Mouse (Mus musculus): ENCODE results near the gene March9.

Gene March9

DNA sequence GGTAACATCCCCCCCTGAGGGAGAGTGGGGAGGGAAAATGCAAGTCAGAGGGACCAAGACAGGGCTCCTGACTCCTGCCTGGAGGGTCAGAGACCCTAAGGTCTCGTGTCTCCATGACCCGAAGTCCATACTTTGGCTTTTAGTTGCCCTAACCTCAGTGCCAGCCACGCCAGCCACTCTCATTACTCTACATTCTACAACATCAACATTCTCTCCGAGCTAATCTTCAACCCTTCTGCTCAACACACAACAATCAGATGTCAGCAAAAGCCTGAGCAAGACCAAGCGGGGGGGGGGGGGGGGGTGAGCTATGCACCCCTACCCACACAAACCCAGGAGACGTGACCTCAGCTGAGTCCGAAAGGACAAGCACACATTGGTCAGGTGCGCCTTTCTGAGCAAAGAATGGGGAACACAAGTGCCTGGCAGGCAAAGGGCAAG lies 26.7 kb downstream of the March9 start:
- no peak for DNase-seq (ENCODE audit: low spot score in 2 of 2)

DNA sequence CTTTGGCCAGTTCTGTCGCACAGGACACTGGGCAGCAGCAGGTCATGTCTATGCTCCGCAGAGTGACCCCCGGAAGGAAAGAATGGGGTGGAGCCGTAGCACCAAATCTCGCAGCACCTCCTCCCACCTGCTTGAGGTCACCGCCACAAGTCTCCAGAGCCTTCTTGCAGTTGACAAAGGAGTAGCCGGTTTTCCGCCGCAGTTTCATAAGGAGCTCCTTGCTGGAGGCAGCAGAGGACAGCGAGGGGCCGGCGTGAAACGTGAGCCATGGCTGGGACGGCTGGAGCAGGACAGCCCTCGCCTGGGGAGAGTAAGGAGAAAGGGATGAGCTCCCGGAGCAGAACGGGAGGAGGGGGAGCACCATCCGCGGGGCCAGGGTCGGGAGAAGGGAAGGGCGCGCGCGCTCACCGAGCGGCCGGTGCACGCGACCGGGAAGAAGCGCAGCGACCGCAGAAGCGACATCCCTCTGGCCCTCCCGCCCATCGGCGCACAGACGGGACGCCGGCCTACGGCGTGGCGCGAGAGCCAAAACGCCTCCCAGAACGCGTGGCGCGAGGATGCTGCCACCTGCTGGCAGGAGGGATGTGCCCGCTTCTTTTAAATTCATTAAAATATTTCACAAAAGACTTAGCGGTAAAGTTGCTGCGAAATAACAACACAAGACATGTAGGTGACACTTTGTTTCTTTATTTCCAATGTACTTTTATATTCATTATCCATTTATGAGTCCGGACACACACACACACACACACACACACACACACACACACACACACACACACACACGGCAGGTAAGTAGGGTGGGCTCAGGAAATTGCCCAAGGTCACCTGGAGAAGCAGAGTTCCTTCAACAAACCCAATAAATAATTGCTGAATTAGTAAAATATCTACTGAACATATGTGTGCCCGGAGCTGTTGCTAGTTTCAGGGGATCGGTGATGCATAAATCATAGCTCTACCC lies 29.4 kb downstream of the March9 start, which contains the start of gene Tsfm:
Gene Tsfm (minus strand): TSS at position 505 of the 961 bp plus-strand sequence.
- peak; percentile 76 to 87 for DNase-seq (ENCODE audit: low spot score in 2 of 2)

DNA sequence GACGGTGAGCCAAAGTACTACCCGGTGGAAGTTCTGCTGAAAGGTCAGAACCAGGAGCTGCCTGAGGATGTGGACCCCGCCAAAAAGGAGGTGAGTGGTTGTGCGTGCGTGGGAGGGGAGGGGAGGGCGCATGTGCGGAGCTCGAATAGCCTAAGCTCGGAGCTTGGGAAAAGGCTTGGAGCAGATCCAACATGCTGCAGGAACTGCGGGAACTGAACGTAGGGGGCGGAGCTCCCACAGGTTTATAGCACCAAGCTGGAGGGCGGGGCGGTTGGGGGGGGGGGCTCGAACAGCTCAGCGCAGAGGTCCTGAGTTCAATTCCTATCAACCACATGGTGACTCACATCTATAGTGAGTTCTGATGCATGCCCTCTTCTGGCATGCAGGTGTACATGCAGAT lies 41.6 kb downstream of the March9 start:
- DNase-seq (ENCODE audit: low spot score in 2 of 2): no peak

DNA sequence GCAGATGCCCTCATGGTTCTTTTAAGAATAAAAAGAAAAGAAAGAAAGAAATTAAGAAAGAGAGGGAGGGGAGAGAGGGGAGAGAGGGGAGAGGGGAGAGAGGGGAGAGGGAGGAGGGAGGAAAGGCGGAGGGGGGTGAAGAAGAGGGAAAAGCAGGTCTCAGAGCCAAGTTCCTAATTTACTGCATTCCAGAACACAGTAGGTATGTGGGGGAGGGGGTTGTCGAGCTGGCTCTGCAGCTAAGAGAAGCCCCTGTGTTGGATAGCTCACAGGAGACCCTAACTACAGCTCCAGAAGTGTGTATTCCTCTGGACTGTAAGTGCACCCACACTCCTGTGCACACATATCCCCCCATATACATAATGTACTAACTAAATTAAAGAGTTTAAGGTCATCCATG lies 42.9 kb downstream of the March9 start:
- no peak for DNase-seq (ENCODE audit: low spot score in 2 of 2)

DNA sequence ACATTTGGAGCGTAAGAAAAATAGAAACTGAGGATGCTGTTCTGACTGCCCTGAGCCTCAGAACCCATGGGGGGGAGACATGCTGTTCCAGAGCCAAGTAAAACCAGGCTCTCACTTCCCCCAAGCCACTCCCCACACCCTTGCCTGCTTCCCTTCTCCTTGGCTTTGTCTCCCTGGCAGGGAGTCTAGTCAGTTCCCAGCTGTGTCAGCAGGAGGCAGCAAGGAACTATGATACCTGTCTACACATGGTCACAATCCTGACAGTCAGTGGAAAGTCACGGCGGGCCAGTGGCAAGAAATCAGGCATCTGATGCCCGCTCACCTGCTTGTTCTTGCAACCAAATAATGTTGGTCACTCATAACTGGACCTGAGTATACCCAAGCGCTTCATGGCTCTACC lies 43.5 kb downstream of the March9 start:
- DNase-seq (ENCODE audit: low spot score in 2 of 2): no peak
